Mouse (Mus musculus) gastrocnemius, adult 2 months (tissue): ENCODE data around the gene Megf8. TPM values are rescaled to one million over a fixed set of nuclear protein-coding genes. Genes with fewer than 3 reads are reported as not detected.

Experiments
- DNase-seq: peaks from one replicate; pipeline ENCODE4 v3.0.0; 2022
- H3K27ac ChIP-seq: fragments of 200-600 bp; 2 replicates; pipeline ENCODE4 v1.8.1; 2022; ENCODE audit warnings: mild to moderate bottlenecking
- H3K4me3 ChIP-seq: fragments of 200-600 bp; 2 replicates; pipeline ENCODE4 v1.8.1; 2022; ENCODE audit warnings: mild to moderate bottlenecking, moderate library complexity
- CTCF ChIP-seq: fragments of 200-600 bp; IDR thresholded peaks from 2 replicates; pipeline ENCODE4 v1.8.1; 2022; ENCODE audit warnings: antibody characterized with exemption, mild to moderate bottlenecking, moderate library complexity
- intact Hi-C: fragments of 180-260 bp; cut with DNase I; formaldehyde crosslinking; loops from one replicate; pipeline ENCODE4 v1.15.1; 2025
- total RNA-seq, 2 experiments: library from RNA; stranded (reverse); gene quantifications; 2 replicates each; pipeline ENCODE4 v1.2.3; 2021

The Megf8 gene
- total RNA-seq, 2 experiments from 2014 or later, result 16.9 to 19.6 TPM

DNA sequence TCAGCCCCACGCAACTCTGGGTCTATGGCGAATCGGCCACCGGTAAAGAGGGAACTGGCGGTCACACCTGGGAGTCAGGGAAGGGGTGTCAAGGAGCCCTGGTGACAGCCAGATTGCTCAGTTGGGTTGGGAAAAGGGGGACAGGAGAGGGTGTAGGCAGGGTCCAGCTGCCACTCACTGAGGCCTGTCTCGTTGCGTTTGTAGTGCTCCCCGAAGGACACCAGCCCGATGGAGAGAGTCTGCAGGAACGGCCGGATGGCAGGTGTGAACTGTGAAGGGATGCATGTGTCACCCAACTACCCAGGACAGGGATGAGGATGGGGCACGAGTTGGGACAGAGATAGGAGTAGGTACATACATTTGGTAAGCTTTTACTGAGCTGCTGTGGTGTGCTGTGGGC lies 68.3 kb downstream of the Megf8 start:
- peak overlapping the region; percentile 72 for H3K4me3 ChIP-seq
- no peak for TF ChIP-seq CTCF
- DNase-seq, result no peak

DNA sequence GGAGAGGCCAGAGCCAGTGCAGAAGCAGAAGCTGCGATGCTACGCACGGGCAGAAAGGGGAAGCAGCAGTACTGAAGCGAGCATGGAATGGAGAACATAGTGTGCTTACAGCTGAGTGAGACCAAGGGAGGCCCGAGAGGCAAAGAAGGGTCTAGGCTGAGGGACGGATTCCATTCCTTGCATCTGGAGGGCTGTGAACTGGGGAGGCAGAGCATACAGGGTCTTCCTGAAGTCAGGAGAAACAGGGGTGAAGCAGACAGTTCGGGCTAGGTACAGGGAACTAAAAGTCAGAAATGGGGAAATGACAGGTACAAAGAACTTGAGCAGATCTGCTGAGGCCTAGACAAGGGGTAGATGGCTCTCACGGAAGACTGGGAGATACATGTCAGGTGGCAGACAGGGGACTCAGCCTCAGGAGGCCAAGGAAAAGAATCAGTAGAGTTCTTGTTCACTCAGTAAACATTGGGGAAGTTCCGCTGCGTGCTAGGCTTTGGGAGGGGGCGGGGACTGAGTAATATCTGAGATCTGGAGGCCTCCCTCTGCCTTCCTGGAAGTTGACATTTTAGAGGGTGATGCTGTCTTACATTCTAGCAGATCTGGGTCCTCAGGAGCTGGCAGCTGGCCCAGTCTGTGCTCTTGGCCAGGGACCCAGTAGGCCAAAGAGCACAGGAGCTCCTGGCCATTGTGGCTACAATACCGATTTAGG lies 69.0 kb downstream of the Megf8 start:
- H3K27ac ChIP-seq, result peak overlapping the region; percentile 91
- DNase-seq, result peak; percentile 81
- no peak for TF ChIP-seq CTCF
- peak overlapping the region; percentile 72 for H3K4me3 ChIP-seq
- intact Hi-C loops, result loop anchor here (5.0 kb wide), 2 partner anchors 104 to 149 kb away; partner anchors contain the start of gene Gsk3a

More for the DNA sequence above, 68.3 kb downstream of the Megf8 start:
- H3K27ac ChIP-seq, result peak overlapping the region; percentile 91; the same call in 1 of the 2 replicates
- intact Hi-C loops, result loop anchor here (5.0 kb wide), 2 partner anchors 103 to 148 kb away; partner anchors contain the start of gene Gsk3a

DNA sequence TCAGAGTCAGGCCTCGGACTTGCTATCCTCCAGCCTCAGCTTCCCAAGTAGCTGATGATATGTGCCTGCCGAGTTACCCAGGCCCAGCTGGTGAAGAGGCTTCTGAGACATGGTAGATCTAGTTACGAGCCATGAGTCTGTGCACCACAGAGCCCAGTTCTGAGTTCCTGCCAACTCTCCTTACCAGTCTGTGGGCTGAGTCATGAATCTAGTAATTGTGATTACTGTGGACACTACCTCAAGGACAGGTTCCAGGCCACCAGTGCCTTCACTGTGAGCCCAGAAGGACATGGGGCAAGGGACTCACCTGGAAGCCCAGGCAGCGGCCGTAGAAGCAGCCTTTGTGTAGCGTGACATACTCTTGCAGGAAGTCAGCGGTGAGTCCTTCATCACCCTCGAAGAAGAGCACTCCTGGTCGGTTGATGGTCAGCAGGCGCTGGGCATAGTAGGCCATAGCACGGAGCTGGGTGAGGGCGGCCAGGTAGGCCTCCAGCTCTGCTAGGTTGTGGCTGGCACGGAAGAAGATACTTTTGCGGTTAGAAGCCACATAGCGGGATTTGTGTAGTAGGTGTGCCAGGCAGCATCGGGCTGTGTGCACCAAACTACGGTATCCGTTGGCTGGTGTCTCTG lies 71.0 kb downstream of the Megf8 start:
- intact Hi-C loops, result loop anchor here (5.0 kb wide), 2 partner anchors 106 to 151 kb away; partner anchors contain the start of gene Gsk3a
- Histone ChIP-seq H3K4me3 (peak overlapping the region; percentile 72), H3K27ac (peak overlapping the region; percentile 91)
- TF ChIP-seq CTCF, result no peak
- DNase-seq, result no peak

DNA sequence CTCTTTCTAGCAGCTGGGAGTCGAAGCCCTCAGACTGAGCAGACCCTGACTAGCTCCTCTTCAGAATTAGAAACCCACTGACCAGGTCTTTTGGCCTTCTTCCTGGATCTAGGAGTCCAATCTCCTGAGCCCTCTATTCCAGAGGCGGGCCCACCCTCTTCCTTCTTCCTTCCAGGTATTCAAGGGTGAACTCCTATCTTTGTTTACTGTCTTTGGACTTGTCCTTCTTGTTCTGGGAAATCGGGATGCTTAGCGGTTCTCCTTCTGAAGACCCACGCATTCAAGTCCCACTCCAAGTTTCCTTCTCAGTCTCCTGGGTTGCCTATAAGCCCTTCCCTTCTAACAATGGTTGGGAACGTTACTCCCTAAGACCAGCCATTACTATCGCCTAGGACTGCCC lies 72.0 kb downstream of the Megf8 start:
- DNase-seq, result no peak
- TF ChIP-seq CTCF, result no peak
- peak overlapping the region; percentile 72 for H3K4me3 ChIP-seq
- H3K27ac ChIP-seq, result peak overlapping the region; percentile 91
- intact Hi-C loops, result loop anchor here (5.0 kb wide), 2 partner anchors 107 to 152 kb away; partner anchors contain the start of gene Gsk3a

DNA sequence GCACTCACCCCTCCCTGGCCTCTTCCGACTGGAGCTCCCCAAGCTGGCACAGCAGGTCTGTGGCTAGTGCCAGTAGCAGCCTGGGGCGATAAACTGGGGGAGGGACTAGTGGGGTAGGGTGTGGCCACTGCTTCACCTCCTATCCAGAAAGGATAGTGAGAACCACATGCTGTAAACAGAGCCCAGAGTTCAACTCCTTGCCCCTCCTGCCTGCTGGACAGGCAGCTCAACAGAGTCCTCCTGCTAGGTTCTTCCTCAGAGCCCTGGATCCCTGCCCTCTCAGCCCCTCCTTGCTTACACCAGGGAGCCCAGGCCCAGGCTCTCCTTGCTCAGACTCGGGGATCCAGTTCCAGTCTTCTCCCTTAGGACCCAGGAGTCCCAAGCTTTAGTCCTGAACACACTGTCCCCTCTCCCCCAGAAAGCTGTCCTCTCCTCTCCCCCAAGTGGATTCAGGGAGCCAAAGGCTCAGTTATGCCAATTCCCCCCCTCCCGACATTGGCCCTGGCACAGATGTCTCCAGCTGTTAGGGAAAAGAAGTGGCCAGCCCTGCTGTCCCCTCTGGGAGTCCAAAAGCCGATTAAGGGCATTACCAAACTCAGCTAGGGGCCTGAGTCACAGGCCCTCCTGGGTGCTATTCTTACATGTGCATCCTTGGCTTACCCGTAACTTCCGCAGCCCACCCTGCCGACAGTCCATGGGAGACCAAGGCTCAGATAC lies 73.2 kb downstream of the Megf8 start:
- intact Hi-C loops, result no loop called here
- no peak for TF ChIP-seq CTCF

DNA sequence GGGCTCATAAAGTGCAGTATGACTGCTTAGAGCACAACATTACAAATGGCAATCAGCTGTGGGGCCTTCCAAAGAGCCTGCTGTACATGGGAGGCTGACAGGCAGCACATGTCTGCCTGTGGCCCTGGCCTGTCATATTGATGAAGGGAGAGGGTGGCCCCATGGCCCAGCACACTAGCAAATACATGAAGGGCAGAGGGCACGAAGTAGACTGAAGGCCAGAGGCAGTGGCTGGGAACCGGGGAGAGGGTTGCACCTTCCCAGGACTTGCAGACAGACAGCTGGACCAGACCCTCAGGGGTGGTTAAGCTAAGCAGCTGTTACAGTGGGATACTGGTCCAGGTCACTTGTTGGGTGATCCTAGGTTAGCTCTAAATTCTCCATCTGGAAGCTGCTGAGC lies 74.0 kb downstream of the Megf8 start:
- Histone ChIP-seq H3K4me3 (peak overlapping the region; percentile 72), H3K27ac (peak overlapping the region; percentile 91)
- DNase-seq, result no peak
- intact Hi-C loops, result no loop called here
- TF ChIP-seq CTCF, result no peak

More for the DNA sequence above, 73.2 kb downstream of the Megf8 start:
- Histone ChIP-seq H3K27ac (peak overlapping the region; percentile 91), H3K4me3 (peak overlapping the region; percentile 72)
- peak; percentile 88 for DNase-seq

DNA sequence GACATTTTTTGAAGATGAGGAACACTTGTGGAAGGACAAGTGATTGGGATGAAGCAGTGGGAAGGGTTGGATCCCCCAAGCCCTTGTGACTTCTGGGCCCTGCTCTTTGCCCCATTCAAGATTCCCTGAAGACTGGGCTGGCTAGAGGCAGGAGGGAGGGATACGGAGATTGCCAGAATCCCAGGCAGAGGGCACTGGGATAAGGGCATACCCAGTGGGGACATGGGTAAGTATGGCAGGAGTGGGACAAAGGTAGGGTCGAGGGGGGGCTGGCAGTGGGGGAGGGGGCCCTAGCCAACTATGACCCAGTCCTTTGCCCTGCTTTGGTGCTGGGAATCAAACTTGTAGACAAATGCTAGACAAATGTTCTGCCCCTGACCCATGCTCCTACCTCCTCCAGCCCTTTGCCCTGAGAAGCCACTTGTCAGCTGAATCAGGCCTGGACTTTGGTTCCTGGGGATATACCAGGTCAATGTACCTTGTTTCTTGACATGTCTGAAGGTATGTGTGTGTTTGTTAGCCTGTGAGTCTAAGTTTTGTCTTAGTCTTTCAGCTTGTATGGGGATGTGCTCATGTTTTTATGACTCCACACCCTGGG lies 75.0 kb downstream of the Megf8 start:
- TF ChIP-seq CTCF, result no peak
- H3K27ac ChIP-seq, result peak overlapping the region; percentile 91; the same call in 1 of the 2 replicates
- intact Hi-C loops, result no loop called here
- no peak overlapping the region for H3K4me3 ChIP-seq
- no peak for DNase-seq

DNA sequence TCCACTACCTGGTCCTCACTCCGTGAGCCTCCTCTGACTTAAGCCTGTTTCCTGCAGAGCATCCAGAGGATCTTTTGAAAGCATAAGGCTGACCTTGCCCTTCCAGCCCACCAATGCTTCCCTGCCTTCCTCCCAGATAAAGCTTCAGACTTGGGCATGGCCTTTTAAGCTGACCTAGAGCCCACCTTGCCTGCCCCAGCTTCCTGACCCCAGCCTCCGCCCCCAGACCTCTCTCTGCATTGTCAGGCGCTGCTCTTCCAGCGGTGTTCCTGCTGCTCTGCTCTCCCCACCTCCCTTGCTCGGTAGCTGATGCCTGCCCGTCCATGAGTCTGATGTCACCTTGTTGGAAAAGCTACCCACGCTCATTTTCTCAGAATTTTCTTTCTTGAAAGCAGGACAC lies 75.9 kb downstream of the Megf8 start:
- no peak overlapping the region; the same call in 1 of the 2 replicates for H3K27ac ChIP-seq
- no peak for TF ChIP-seq CTCF

DNA sequence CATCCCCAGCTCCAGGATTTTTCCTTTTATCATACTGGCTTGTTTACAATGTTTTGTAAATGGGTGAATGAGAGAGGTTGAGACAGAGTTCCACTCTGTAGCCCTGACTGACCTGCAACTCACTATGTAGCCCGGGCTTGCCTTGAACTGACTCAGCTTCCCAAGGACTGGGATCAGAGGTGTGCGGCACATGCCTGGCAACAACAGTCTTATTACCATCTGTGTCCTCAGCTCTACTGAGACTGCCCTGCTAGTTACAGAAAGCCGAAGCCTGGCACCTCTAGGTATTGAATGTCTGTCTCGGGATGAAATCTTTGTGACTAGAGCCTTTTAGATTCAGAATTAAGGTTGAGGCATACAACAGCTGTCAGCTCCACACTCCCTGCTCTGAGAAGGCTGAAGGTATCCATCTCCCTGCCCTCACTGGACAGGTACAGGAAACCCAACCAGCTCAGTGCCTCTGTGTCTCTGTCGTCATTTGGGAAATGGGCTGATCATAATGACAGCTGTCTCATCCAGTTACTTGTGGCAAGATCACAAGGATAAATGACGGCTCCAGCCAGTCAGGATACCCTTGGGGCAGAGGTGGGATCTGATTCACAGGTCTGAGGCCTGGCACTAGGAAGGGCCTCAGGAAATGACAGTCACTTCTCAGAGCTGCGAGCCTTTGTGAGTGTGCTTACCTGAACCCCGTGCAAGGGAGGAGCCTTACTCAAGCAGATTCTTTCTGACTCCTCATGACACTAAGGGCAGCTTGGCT lies 76.7 kb downstream of the Megf8 start:
- Histone ChIP-seq H3K27ac (peak overlapping the region; percentile 92), H3K4me3 (peak overlapping the region; percentile 93)
- no peak for DNase-seq
- TF ChIP-seq CTCF, result no peak
- intact Hi-C loops, result no loop called here

More for the DNA sequence above, 75.9 kb downstream of the Megf8 start:
- no peak for DNase-seq
- intact Hi-C loops, result no loop called here
- no peak overlapping the region for H3K4me3 ChIP-seq

DNA sequence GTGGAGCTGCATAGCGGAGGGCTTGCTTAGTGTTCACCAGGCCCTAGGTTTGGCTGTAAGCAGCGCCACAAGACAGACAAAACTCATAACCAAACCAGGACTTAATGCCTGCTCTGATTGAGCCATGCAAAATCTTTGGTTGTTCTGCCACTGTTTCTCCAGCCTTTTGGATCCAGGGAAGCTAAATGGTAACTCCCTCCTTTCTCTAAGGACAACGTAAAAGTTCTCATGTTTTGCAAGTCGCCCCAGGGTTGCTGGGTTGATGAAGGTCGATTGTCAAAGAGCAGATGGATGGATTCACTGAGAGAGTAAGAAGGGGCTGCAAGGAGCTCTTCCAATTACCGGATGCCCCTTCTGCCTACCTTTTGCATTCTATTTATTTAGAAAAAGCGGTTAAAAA lies 77.8 kb downstream of the Megf8 start:
- TF ChIP-seq CTCF, result no peak
- H3K4me3 ChIP-seq, result peak overlapping the region; percentile 93
- H3K27ac ChIP-seq, result peak overlapping the region; percentile 92
- no peak for DNase-seq
- intact Hi-C loops, result no loop called here

DNA sequence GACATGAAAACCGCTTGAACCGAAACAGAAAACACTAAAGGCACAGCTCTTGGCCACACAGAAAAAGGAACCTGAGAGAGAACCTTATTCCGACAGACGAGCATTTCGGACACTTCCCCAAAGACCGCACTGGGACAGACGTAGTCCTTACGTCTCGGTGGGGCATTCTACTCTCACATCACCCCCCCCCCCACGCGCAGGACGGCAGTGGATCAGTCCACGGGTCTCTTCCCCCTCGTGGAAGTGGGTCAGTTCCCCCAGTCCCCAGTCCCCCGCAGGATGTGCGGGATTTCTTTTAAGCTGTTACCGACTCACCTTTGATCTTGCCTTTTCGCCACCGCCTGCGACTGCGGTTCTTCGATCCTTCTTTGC lies 78.2 kb downstream of the Megf8 start:
- H3K27ac ChIP-seq, result peak overlapping the region; percentile 92
- intact Hi-C loops, result no loop called here

More for the DNA sequence above, 78.2 kb downstream of the Megf8 start:
- no peak for DNase-seq
- no peak for TF ChIP-seq CTCF
- H3K4me3 ChIP-seq, result peak overlapping the region; percentile 93
